19 mouse cellular contexts compared by ENCODE assay signal in the genomic region with DNA sequence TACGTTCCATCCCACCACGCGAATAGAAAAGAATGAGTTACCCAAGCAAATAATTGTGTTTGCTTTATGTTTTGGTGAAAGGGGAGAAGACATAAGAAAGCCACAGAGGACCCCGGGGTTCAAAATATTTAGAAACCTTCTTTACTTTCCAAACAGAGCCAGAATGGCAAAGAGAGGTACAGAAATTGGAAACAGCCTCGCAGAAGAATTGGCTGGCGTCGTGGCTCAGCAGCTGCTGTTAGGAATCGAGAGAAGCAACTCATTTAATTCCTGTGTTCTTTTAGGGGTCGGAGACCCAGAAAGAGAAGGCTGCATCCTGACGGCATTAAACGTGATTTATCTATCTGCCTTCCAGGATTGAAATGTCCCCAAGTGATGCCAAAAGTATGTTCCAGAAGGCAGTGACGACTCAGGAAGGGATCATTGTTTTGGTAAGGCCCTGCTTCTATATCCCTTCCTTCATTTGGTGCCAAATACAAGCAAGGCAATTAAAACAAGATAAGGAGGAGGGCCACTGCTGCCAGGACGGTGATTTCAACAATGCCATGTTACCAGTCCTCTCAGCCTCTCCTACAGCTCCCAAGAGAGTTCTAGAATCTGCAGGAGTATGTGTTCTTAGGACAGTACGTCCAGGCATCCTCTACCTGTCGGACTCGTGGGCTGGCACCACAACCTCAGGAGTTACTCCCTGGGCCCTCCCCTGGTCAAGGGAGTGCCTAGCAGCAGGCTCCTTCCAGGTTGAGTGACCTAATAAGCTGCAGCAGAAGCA.
DNase-seq lines count a peak whose midpoint lies in the region; ATAC-seq and TF ChIP-seq lines count a peak whose summit lies in the region.
"Had no signal": no experiment of that assay in that cellular context is flagged by ENCODE, and none has a peak within 500 bp of the region (broad histone marks: within the 10 kb centered on the region; RNA-seq: fewer than 3 reads in every experiment).

No protein-coding gene starts in this region.

- peaks cover 16% of the 10 kb centered on the region for H3K4me1 ChIP-seq in forebrain, embryonic 14.5 days (ENCODE audit: control insufficient read depth, insufficient read depth, low read length)
- peaks cover 35% of the 10 kb centered on the region for H3K4me1 ChIP-seq in forebrain, embryonic 10.5 days
- peaks cover 50% of the 10 kb centered on the region for H3K4me1 ChIP-seq in kidney, embryonic 15.5 days
- no peaks in the 10 kb centered on the region for H3K4me1 ChIP-seq in liver, postnatal 0 days (ENCODE audit: insufficient read depth)

- no peak for TF ChIP-seq EP300 in liver, postnatal 0 days (IDR thresholded peaks at IDR 0.05; ENCODE audit: low read depth)

- H3K4me3 ChIP-seq in forebrain, embryonic 14.5 days (ENCODE audit: low read depth, low read length) = no peak overlapping the region
- no peak overlapping the region for H3K4me3 ChIP-seq in forebrain, embryonic 10.5 days
- no peak overlapping the region for H3K4me3 ChIP-seq in kidney, embryonic 15.5 days (replicated peaks)
- H3K4me3 ChIP-seq in liver, postnatal 0 days (ENCODE audit: low read depth, low read length) = no peak overlapping the region
- H3K4me3 ChIP-seq: embryonic facial prominence, embryonic 12.5 days; heart, embryonic 12.5 days; limb, embryonic 12.5 days had no signal

- no peaks in the 10 kb centered on the region for H3K36me3 ChIP-seq in forebrain, embryonic 14.5 days (ENCODE audit: control insufficient read depth, insufficient read depth, low read length)
- no peaks in the 10 kb centered on the region for H3K36me3 ChIP-seq in forebrain, embryonic 10.5 days (replicated peaks)
- no peaks in the 10 kb centered on the region for H3K36me3 ChIP-seq in kidney, embryonic 15.5 days
- H3K36me3 ChIP-seq in liver, postnatal 0 days (replicated peaks; ENCODE audit: insufficient read depth, low read length) = no peaks in the 10 kb centered on the region
- H3K36me3 ChIP-seq: embryonic facial prominence, embryonic 12.5 days; heart, embryonic 12.5 days; limb, embryonic 12.5 days had no signal

- peak; percentile 59 for DNase-seq in forebrain, embryonic 14.5 days (ENCODE audit: low spot score)
- no peak for DNase-seq in forebrain, embryonic 10.5 days (ENCODE audit: extremely low spot score, low spot score)
- DNase-seq in kidney, adult 11 months = no peak
- peak; percentile 26 for DNase-seq in fat pad, adult 2 months (ENCODE audit: extremely low read depth, low read depth, low spot score)
- peak; percentile 74 for DNase-seq in lung, postnatal 25 days (ENCODE audit: low spot score)
- no peak for DNase-seq in liver, postnatal 0 days
- no peak for DNase-seq in cerebellum, adult 11-12 months
- DNase-seq: adrenal gland, postnatal 10 days; cerebellum, adult 18-20 months; gastrocnemius, postnatal 14 days; heart, postnatal 4 days; thymus, postnatal 36 days had no signal

- H3K4me2 ChIP-seq in forebrain, embryonic 14.5 days (ENCODE audit: low read length) = no peak overlapping the region
- no peak overlapping the region for H3K4me2 ChIP-seq in kidney, embryonic 15.5 days
- no peak overlapping the region for H3K4me2 ChIP-seq in liver, postnatal 0 days (ENCODE audit: low read depth, low read length)
- H3K4me2 ChIP-seq: embryonic facial prominence, embryonic 12.5 days; heart, embryonic 12.5 days; limb, embryonic 12.5 days had no signal

- TF ChIP-seq CTCF in liver, postnatal 0 days (IDR thresholded peaks at IDR 0.05; ENCODE audit: low read depth) = no peak

- WGBS in forebrain, embryonic 14.5 days = 49% methylated on average over 16 of the region's 16 CpGs
- 81% methylated on average over 16 of the region's 16 CpGs for WGBS in forebrain, embryonic 10.5 days
- 38% methylated on average over 16 of the region's 16 CpGs for WGBS in kidney, embryonic 15.5 days
- WGBS in liver, postnatal 0 days (ENCODE audit: insufficient replicate concordance) = 52% methylated on average over 16 of the region's 16 CpGs

- no peaks in the 10 kb centered on the region for H3K9me3 ChIP-seq in forebrain, embryonic 14.5 days (replicated peaks; ENCODE audit: control insufficient read depth, low read length)
- no peaks in the 10 kb centered on the region for H3K9me3 ChIP-seq in forebrain, embryonic 10.5 days
- no peaks in the 10 kb centered on the region for H3K9me3 ChIP-seq in kidney, embryonic 15.5 days (replicated peaks)
- no peaks in the 10 kb centered on the region for H3K9me3 ChIP-seq in liver, postnatal 0 days (ENCODE audit: low read length)
- H3K9me3 ChIP-seq: embryonic facial prominence, embryonic 12.5 days; heart, embryonic 12.5 days; limb, embryonic 12.5 days had no signal

- H3K27me3 ChIP-seq in forebrain, embryonic 14.5 days (replicated peaks; ENCODE audit: control insufficient read depth, insufficient read depth, low read length) = no peaks in the 10 kb centered on the region
- H3K27me3 ChIP-seq in forebrain, embryonic 10.5 days (ENCODE audit: poor library complexity, severe bottlenecking) = no peaks in the 10 kb centered on the region
- H3K27me3 ChIP-seq in kidney, embryonic 15.5 days = no peaks in the 10 kb centered on the region
- H3K27me3 ChIP-seq in liver, postnatal 0 days (ENCODE audit: insufficient read depth, low read length) = no peaks in the 10 kb centered on the region
- H3K27me3 ChIP-seq: CH12.LX; embryonic facial prominence, embryonic 12.5 days; heart, embryonic 12.5 days; limb, embryonic 12.5 days had no signal

- no peak overlapping the region for H3K27ac ChIP-seq in forebrain, embryonic 14.5 days (ENCODE audit: low read depth, low read length)
- no peak overlapping the region for H3K27ac ChIP-seq in forebrain, embryonic 10.5 days
- H3K27ac ChIP-seq in kidney, embryonic 15.5 days = peak overlapping the region; percentile 61
- no peak overlapping the region for H3K27ac ChIP-seq in liver, postnatal 0 days (ENCODE audit: low read depth)
- H3K27ac ChIP-seq: embryonic facial prominence, embryonic 12.5 days; hindbrain, postnatal 0 days; limb, embryonic 12.5 days had no signal

- H3K9ac ChIP-seq in forebrain, embryonic 14.5 days (ENCODE audit: low read length) = no peak overlapping the region
- no peak overlapping the region for H3K9ac ChIP-seq in kidney, embryonic 15.5 days
- no peak overlapping the region for H3K9ac ChIP-seq in liver, postnatal 0 days (replicated peaks)
- H3K9ac ChIP-seq: embryonic facial prominence, embryonic 12.5 days; heart, embryonic 12.5 days; limb, embryonic 12.5 days had no signal

- no peak for ATAC-seq in forebrain, embryonic 14.5 days
- ATAC-seq in kidney, embryonic 15.5 days (replicated peaks; ENCODE audit: low FRiP score) = no peak
- ATAC-seq in liver, postnatal 0 days = no peak
- ATAC-seq: hindbrain, postnatal 0 days; midbrain, embryonic 16.5 days had no signal

Comparison
In these comparisons a context has a peak if more than half of its experiments do, and no peak if none do; other contexts are left out.
1. DNase-seq: peak in forebrain, embryonic 14.5 days (single experiment), fat pad, adult 2 months (single experiment) and lung, postnatal 25 days (single experiment); none in forebrain, embryonic 10.5 days (single experiment), kidney, adult 11 months (single experiment), liver, postnatal 0 days (single experiment) and cerebellum, adult 11-12 months (single experiment).